Mouse (Mus musculus): ENCODE results near the gene Parp12. TPM values are rescaled to one million over a fixed set of nuclear protein-coding genes. Genes with fewer than 3 reads are reported as not detected.

Gene Parp12
- total RNA-seq, 1 experiment: 9.5 TPM

DNA sequence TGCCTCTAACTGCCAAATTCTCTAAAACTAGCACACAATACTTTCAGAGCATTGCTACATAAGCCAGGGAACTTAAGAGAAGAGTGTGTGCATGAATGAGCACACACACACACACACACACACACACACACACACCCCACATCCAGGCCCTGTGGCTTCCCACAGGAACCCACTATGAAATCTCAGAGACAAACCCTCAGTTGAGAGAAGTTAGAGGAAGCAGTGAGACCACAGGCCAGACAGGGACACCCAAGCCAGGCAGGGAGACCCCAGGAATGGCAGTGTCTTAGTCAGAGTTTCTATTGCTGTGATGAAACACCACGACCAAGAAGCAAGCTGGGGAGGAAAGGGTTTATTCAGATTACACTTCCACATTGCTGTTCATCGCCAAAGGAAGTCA lies 54.6 kb downstream of the Parp12 start:
- Histone ChIP-seq H3K27ac (ENCODE audit: insufficient read depth, low read depth, low read length, poor library complexity, severe bottlenecking) (no peak overlapping the region), H3K4me3 (ENCODE audit: insufficient read depth in 1 of 2, low read depth in 1 of 2, low read length in 2 of 2, poor library complexity in 1 of 2, severe bottlenecking in 1 of 2) (no peak overlapping the region), H3K9me3 (ENCODE audit: control insufficient read depth, insufficient read depth, low read depth, low read length) (no peaks in the 10 kb centered on the region), H3K9ac (ENCODE audit: insufficient read depth, low read depth, low read length, poor library complexity, severe bottlenecking) (no peak overlapping the region), H3K36me3 (ENCODE audit: control insufficient read depth, insufficient read depth, low read length, poor library complexity, severe bottlenecking) (no peaks in the 10 kb centered on the region), H3K4me1 (ENCODE audit: control insufficient read depth in 2 of 2, insufficient read depth in 2 of 2, low read length in 2 of 2, poor library complexity in 1 of 2) (no peaks in the 10 kb centered on the region; a peak in 1 of 4 replicates)
- in situ Hi-C loops (cut with MboI; ENCODE audit: low sequenced_read_pairs in 2 of 2, unreplicated experiment in 2 of 2): no loop called here
- DNase-seq (ENCODE audit: low read depth, low spot score): no peak
- TF ChIP-seq CHD2 (IDR thresholded peaks at IDR 0.05; ENCODE audit: low read depth, low read length): no peak
- TF ChIP-seq ZNF384 (IDR thresholded peaks at IDR 0.05; ENCODE audit: low read depth, low read length): no peak
- no peak for TF ChIP-seq ZC3H11A (IDR thresholded peaks at IDR 0.05; ENCODE audit: borderline replicate concordance, low read depth, low read length)
- no peak for TF ChIP-seq MAFK (IDR thresholded peaks at IDR 0.05; ENCODE audit: insufficient read depth, low read depth, low read length)
- TF ChIP-seq HCFC1 (IDR thresholded peaks at IDR 0.05; ENCODE audit: borderline replicate concordance, insufficient read depth, low read length): no peak

GRCm38 (mm10) chr6:39061180-39061579 lies 57.0 kb downstream of the Parp12 start:
- in situ Hi-C loops (cut with MboI; ENCODE audit: low sequenced_read_pairs in 2 of 2, unreplicated experiment in 2 of 2): no loop called here
- TF ChIP-seq ZC3H11A (IDR thresholded peaks at IDR 0.05; ENCODE audit: borderline replicate concordance, low read depth, low read length): no peak
- TF ChIP-seq ZNF384 (IDR thresholded peaks at IDR 0.05; ENCODE audit: low read depth, low read length): no peak
- no peak for TF ChIP-seq HCFC1 (IDR thresholded peaks at IDR 0.05; ENCODE audit: borderline replicate concordance, insufficient read depth, low read length)
- no peak for TF ChIP-seq MAFK (IDR thresholded peaks at IDR 0.05; ENCODE audit: insufficient read depth, low read depth, low read length)
- TF ChIP-seq CHD2 (IDR thresholded peaks at IDR 0.05; ENCODE audit: low read depth, low read length): no peak
- H3K36me3 ChIP-seq (ENCODE audit: control insufficient read depth, insufficient read depth, low read length, poor library complexity, severe bottlenecking): no peaks in the 10 kb centered on the region
- H3K9ac ChIP-seq (ENCODE audit: insufficient read depth, low read depth, low read length, poor library complexity, severe bottlenecking): no peak overlapping the region
- H3K4me1 ChIP-seq (ENCODE audit: control insufficient read depth in 2 of 2, insufficient read depth in 2 of 2, low read length in 2 of 2, poor library complexity in 1 of 2): no peaks in the 10 kb centered on the region; a peak in 1 of 4 replicates
- H3K9me3 ChIP-seq (ENCODE audit: control insufficient read depth, insufficient read depth, low read depth, low read length): no peaks in the 10 kb centered on the region; the same call in 1 of the 2 replicates
- H3K27ac ChIP-seq (ENCODE audit: insufficient read depth, low read depth, low read length, poor library complexity, severe bottlenecking): no peak overlapping the region
- no peak overlapping the region for H3K4me3 ChIP-seq (ENCODE audit: insufficient read depth in 1 of 2, low read depth in 1 of 2, low read length in 2 of 2, poor library complexity in 1 of 2, severe bottlenecking in 1 of 2)
- no peak for DNase-seq (ENCODE audit: low read depth, low spot score)

DNA sequence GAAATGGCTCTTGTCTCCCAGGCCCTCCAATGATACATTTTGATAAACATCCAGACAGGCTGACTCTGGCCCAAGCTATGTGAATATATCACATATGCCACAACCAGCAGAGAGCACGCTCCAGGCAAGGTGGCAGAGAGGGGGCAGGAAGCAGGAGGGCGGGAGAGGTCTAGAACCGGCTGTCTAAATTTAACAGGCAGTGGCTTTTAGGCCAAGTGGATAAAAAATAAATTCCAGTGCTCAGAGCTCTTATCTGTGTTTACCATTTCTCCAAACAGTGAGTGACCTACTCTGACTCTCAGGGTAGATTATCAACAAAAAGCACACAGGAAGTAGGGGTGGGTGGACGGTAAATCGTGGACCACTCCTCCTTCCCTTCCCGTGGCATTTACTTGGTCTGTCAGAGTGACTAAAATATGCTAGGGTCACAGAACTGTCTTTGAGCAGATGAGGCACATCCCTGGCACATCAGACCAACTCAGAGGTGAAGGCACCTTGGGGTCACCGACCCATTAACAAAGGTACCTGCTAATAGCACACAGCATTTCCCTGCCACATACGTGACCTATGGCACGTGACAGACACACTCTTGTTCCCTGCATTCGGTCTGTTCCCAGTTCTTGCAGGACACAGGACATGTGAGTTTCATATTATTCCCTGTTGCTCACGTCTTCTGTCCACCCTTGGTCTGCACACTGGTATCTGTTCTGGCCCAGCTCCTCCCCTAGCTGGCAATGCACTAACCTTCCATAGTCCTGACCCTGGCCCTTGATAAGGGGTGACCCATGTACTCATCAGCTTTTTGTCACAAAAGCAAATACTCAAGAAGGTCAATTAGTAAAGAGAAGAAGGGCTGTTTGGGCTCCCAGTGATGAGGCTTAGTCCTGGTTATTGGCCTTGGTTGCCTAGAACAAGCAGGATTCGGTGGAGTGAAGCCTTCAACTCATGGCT lies 58.3 kb downstream of the Parp12 start:
- no peak overlapping the region for H3K4me3 ChIP-seq (ENCODE audit: insufficient read depth in 1 of 2, low read depth in 1 of 2, low read length in 2 of 2, poor library complexity in 1 of 2, severe bottlenecking in 1 of 2)
- H3K36me3 ChIP-seq (ENCODE audit: control insufficient read depth, insufficient read depth, low read length, poor library complexity, severe bottlenecking): no peaks in the 10 kb centered on the region
- no peak overlapping the region for H3K9ac ChIP-seq (ENCODE audit: insufficient read depth, low read depth, low read length, poor library complexity, severe bottlenecking)
- no peak for DNase-seq (ENCODE audit: low read depth, low spot score)
- in situ Hi-C loops (cut with MboI; ENCODE audit: low sequenced_read_pairs in 2 of 2, unreplicated experiment in 2 of 2): no loop called here
- no peak overlapping the region for H3K27ac ChIP-seq (ENCODE audit: insufficient read depth, low read depth, low read length, poor library complexity, severe bottlenecking)
- H3K4me1 ChIP-seq (ENCODE audit: control insufficient read depth in 2 of 2, insufficient read depth in 2 of 2, low read length in 2 of 2, poor library complexity in 1 of 2): no peaks in the 10 kb centered on the region; a peak in 1 of 4 replicates
- no peak for TF ChIP-seq MAFK (IDR thresholded peaks at IDR 0.05; ENCODE audit: insufficient read depth, low read depth, low read length)
- no peak for TF ChIP-seq HCFC1 (IDR thresholded peaks at IDR 0.05; ENCODE audit: borderline replicate concordance, insufficient read depth, low read length)
- no peak for TF ChIP-seq ZC3H11A (IDR thresholded peaks at IDR 0.05; ENCODE audit: borderline replicate concordance, low read depth, low read length)
- H3K9me3 ChIP-seq (ENCODE audit: control insufficient read depth, insufficient read depth, low read depth, low read length): no peaks in the 10 kb centered on the region; the same call in 1 of the 2 replicates

GRCm38 (mm10) chr6:39058936-39059335 lies 59.2 kb downstream of the Parp12 start:
- Histone ChIP-seq H3K36me3 (ENCODE audit: control insufficient read depth, insufficient read depth, low read length, poor library complexity, severe bottlenecking) (no peaks in the 10 kb centered on the region), H3K9ac (ENCODE audit: insufficient read depth, low read depth, low read length, poor library complexity, severe bottlenecking) (no peak overlapping the region), H3K4me1 (ENCODE audit: control insufficient read depth in 2 of 2, insufficient read depth in 2 of 2, low read length in 2 of 2, poor library complexity in 1 of 2) (no peaks in the 10 kb centered on the region; a peak in 1 of 4 replicates), H3K27ac (ENCODE audit: insufficient read depth, low read depth, low read length, poor library complexity, severe bottlenecking) (no peak overlapping the region), H3K4me3 (ENCODE audit: insufficient read depth in 1 of 2, low read depth in 1 of 2, low read length in 2 of 2, poor library complexity in 1 of 2, severe bottlenecking in 1 of 2) (no peak overlapping the region), H3K9me3 (ENCODE audit: control insufficient read depth, insufficient read depth, low read depth, low read length) (no peaks in the 10 kb centered on the region; the same call in 1 of the 2 replicates)
- TF ChIP-seq CHD2 (IDR thresholded peaks at IDR 0.05; ENCODE audit: low read depth, low read length) (no peak), ZC3H11A (IDR thresholded peaks at IDR 0.05; ENCODE audit: borderline replicate concordance, low read depth, low read length) (no peak), ZNF384 (IDR thresholded peaks at IDR 0.05; ENCODE audit: low read depth, low read length) (no peak), HCFC1 (IDR thresholded peaks at IDR 0.05; ENCODE audit: borderline replicate concordance, insufficient read depth, low read length) (no peak), MAFK (IDR thresholded peaks at IDR 0.05; ENCODE audit: insufficient read depth, low read depth, low read length) (no peak)
- in situ Hi-C loops (cut with MboI; ENCODE audit: low sequenced_read_pairs in 2 of 2, unreplicated experiment in 2 of 2): no loop called here
- no peak for DNase-seq (ENCODE audit: low read depth, low spot score)

Measured in ES-E14 (cell line).